Comparison of ENCODE assay signal across 10 mouse cellular contexts in the genomic region with DNA sequence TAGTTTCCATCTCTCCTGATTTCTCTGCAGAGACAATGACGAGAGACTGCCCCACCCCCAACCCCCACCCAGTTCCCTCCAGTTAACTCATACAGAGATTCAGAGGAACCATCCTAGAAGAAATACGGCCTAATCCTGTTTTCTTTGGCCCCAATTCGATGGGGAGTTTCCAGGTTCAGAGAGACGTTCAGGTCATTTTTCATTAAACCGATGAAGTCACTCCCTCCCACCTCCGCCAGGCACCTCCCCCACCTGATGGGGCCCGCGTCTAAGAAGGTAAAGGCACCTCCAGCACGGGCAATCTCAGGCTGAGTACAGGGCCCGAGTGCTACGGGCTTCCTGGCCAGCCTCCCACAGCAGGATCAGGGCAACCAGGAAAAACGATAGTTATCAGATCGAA. TPM values are rescaled to one million over a fixed set of nuclear protein-coding genes. Genes with fewer than 3 reads are reported as not detected.
A peak's percentile ranks its signal among the peaks of the same experiment; 100 is the strongest.
DNase-seq lines count a peak whose midpoint lies in the region; ATAC-seq and TF ChIP-seq lines count a peak whose summit lies in the region.
"Had no signal": no experiment of that assay in that cellular context is flagged by ENCODE, and none has a peak within 500 bp of the region (broad histone marks: within the 10 kb centered on the region; RNA-seq: fewer than 3 reads in every experiment).

No protein-coding gene starts in this region.

- no peak for TF ChIP-seq POLR2A in liver, adult 2 months (IDR thresholded peaks at IDR 0.05; ENCODE audit: extremely low read depth, insufficient read depth, low read length)
- no peak for TF ChIP-seq POLR2A in limb, embryonic 14.5 days (IDR thresholded peaks at IDR 0.05; ENCODE audit: borderline replicate concordance, extremely low read depth, insufficient read depth, insufficient read length)

- peaks cover 2% of the 10 kb centered on the region; the same call in 1 of the 2 replicates for H3K9me3 ChIP-seq in liver, postnatal 0 days (ENCODE audit: low read length)
- peaks cover 2% of the 10 kb centered on the region; the same call in 1 of the 2 replicates for H3K9me3 ChIP-seq in embryonic facial prominence, embryonic 10.5 days
- H3K9me3 ChIP-seq in forebrain, embryonic 12.5 days = no peaks in the 10 kb centered on the region
- no peaks in the 10 kb centered on the region for H3K9me3 ChIP-seq in limb, embryonic 14.5 days (ENCODE audit: control insufficient read depth, low read length)
- H3K9me3 ChIP-seq: heart, embryonic 10.5 days had no signal

- H3K27ac ChIP-seq in liver, adult 2 months (replicated peaks; ENCODE audit: insufficient read depth, low read depth, low read length) = no peak overlapping the region
- H3K27ac ChIP-seq in liver, postnatal 0 days (ENCODE audit: low read depth) = no peak overlapping the region
- peak overlapping the region; percentile 51 for H3K27ac ChIP-seq in embryonic facial prominence, embryonic 10.5 days (replicated peaks)
- H3K27ac ChIP-seq in forebrain, embryonic 12.5 days = peak overlapping the region; percentile 66
- H3K27ac ChIP-seq in limb, embryonic 14.5 days (replicated peaks; ENCODE audit: low read depth, low read length) = no peak overlapping the region
- H3K27ac ChIP-seq: heart, embryonic 10.5 days had no signal

- 9% methylated on average over 13 of the region's 13 CpGs for WGBS in liver, adult 2 months
- WGBS in liver, postnatal 0 days (ENCODE audit: insufficient replicate concordance) = 14% methylated on average over 13 of the region's 13 CpGs
- 7% methylated on average over 13 of the region's 13 CpGs for WGBS in embryonic facial prominence, embryonic 10.5 days
- 12% methylated on average over 13 of the region's 13 CpGs for WGBS in forebrain, embryonic 12.5 days
- 10% methylated on average over 13 of the region's 13 CpGs for WGBS in limb, embryonic 14.5 days

- H3K27me3 ChIP-seq in liver, adult 2 months (ENCODE audit: control insufficient read depth, insufficient read depth, low read length) = no peaks in the 10 kb centered on the region
- peaks cover 26% of the 10 kb centered on the region for H3K27me3 ChIP-seq in liver, postnatal 0 days (ENCODE audit: insufficient read depth, low read length)
- H3K27me3 ChIP-seq in embryonic facial prominence, embryonic 10.5 days (replicated peaks; ENCODE audit: low read depth, poor library complexity, severe bottlenecking) = 0 out of 2 replicates have a peak, but pooled peaks cover 4% of the 10 kb centered on the region
- no peaks in the 10 kb centered on the region for H3K27me3 ChIP-seq in forebrain, embryonic 12.5 days
- no peaks in the 10 kb centered on the region for H3K27me3 ChIP-seq in limb, embryonic 14.5 days (ENCODE audit: control insufficient read depth, insufficient read depth, low read length)

- DNase-seq in liver, adult 2 months (ENCODE audit: extremely low read depth, low read depth, low spot score) = peak; percentile 61
- no peak for DNase-seq in liver, postnatal 0 days
- peak; percentile 45 for DNase-seq in embryonic facial prominence, embryonic 10.5 days (ENCODE audit: low spot score)
- peak; percentile 34 for DNase-seq in limb, embryonic 14.5 days (ENCODE audit: low spot score)
- DNase-seq in thymus, postnatal 4 days = no peak
- DNase-seq in layer of hippocampus, adult 8-10 months (ENCODE audit: low spot score in 2 of 2) = no peak
- DNase-seq: right cerebral cortex, postnatal 25 days had no signal

- no peak for TF ChIP-seq CTCF in liver, adult 2 months (IDR thresholded peaks at IDR 0.05; ENCODE audit: low read depth, low read length)
- TF ChIP-seq CTCF in liver, postnatal 0 days (IDR thresholded peaks at IDR 0.05; ENCODE audit: low read depth) = no peak

- H3K36me3 ChIP-seq in liver, adult 2 months (ENCODE audit: control insufficient read depth, insufficient read depth, low read length) = no peaks in the 10 kb centered on the region
- no peaks in the 10 kb centered on the region for H3K36me3 ChIP-seq in liver, postnatal 0 days (replicated peaks; ENCODE audit: insufficient read depth, low read length)
- H3K36me3 ChIP-seq in embryonic facial prominence, embryonic 10.5 days (replicated peaks) = peaks cover 21% of the 10 kb centered on the region
- peaks cover 16% of the 10 kb centered on the region for H3K36me3 ChIP-seq in forebrain, embryonic 12.5 days (replicated peaks)
- H3K36me3 ChIP-seq in limb, embryonic 14.5 days (ENCODE audit: control insufficient read depth, insufficient read depth, low read length) = peaks cover 23% of the 10 kb centered on the region
- H3K36me3 ChIP-seq: heart, embryonic 10.5 days had no signal

- H3K79me2 ChIP-seq in liver, adult 2 months (ENCODE audit: control insufficient read depth, insufficient read depth, low read length) = no peaks in the 10 kb centered on the region

- no peak for TF ChIP-seq EP300 in liver, postnatal 0 days (IDR thresholded peaks at IDR 0.05; ENCODE audit: low read depth)

- 0 out of 2 replicates have a peak, but pooled peaks cover 2% of the 10 kb centered on the region for H3K4me1 ChIP-seq in liver, adult 2 months (ENCODE audit: control insufficient read depth, insufficient read depth, low read length)
- H3K4me1 ChIP-seq in liver, postnatal 0 days (ENCODE audit: insufficient read depth) = peaks cover 3% of the 10 kb centered on the region; the same call in 1 of the 2 replicates
- peaks cover 53% of the 10 kb centered on the region for H3K4me1 ChIP-seq in embryonic facial prominence, embryonic 10.5 days
- H3K4me1 ChIP-seq in forebrain, embryonic 12.5 days = peaks cover 35% of the 10 kb centered on the region
- H3K4me1 ChIP-seq in limb, embryonic 14.5 days (ENCODE audit: control insufficient read depth, insufficient read depth, low read length) = peaks cover 6% of the 10 kb centered on the region; the same call in 1 of the 2 replicates

- H3K4me2 ChIP-seq in liver, postnatal 0 days (ENCODE audit: low read depth, low read length) = no peak overlapping the region
- H3K4me2 ChIP-seq in forebrain, embryonic 12.5 days = peak overlapping the region; percentile 4; the same call in 1 of the 2 replicates
- peak overlapping the region; percentile 18 for H3K4me2 ChIP-seq in limb, embryonic 14.5 days (replicated peaks; ENCODE audit: low read depth, low read length, severe bottlenecking)

- H3K9ac ChIP-seq in liver, adult 2 months (ENCODE audit: low read depth, low read length) = no peak overlapping the region
- no peak overlapping the region for H3K9ac ChIP-seq in liver, postnatal 0 days (replicated peaks)
- no peak overlapping the region for H3K9ac ChIP-seq in forebrain, embryonic 12.5 days
- H3K9ac ChIP-seq in limb, embryonic 14.5 days (ENCODE audit: low read depth, low read length, severe bottlenecking) = no peak overlapping the region

- ATAC-seq in liver, postnatal 0 days = no peak
- ATAC-seq in forebrain, embryonic 12.5 days (ENCODE audit: low FRiP score) = no peak
- ATAC-seq in limb, embryonic 14.5 days (ENCODE audit: low FRiP score, low read depth) = no peak

- no peak overlapping the region for H3K4me3 ChIP-seq in liver, adult 2 months (ENCODE audit: insufficient read depth, low read depth, low read length)
- no peak overlapping the region for H3K4me3 ChIP-seq in liver, postnatal 0 days (ENCODE audit: low read depth, low read length)
- H3K4me3 ChIP-seq in embryonic facial prominence, embryonic 10.5 days = 0 out of 2 replicates have a peak overlapping the region, but pooled peaks have one; percentile 9
- H3K4me3 ChIP-seq in forebrain, embryonic 12.5 days (replicated peaks) = no peak overlapping the region
- no peak overlapping the region for H3K4me3 ChIP-seq in limb, embryonic 14.5 days (replicated peaks; ENCODE audit: low read length)
- H3K4me3 ChIP-seq: heart, embryonic 10.5 days had no signal

RNA-seq across cellular contexts. Expression of gene Sox9, which starts 6.3 kb away (rescaled TPM):
- 0.18 and 0.34 TPM in 2 replicates for total RNA-seq in liver, adult 2 months (2014; rRNA removed)
- 1.8 and 2.5 TPM in 2 replicates for polyA plus RNA-seq in liver, adult 2 months (2012; rRNA removed)
- 2.5 TPM in 2 replicates for polyA plus RNA-seq in liver, postnatal 0 days (2015; fragmentation: Nextera tagmentation; extraction: Ambion mirVana)
- polyA plus RNA-seq in embryonic facial prominence, embryonic 10.5 days (2016; fragmentation: Nextera tagmentation; extraction: Ambion mirVana) = 108 and 112 TPM in 2 replicates
- polyA plus RNA-seq in forebrain, embryonic 12.5 days (2016; fragmentation: Nextera tagmentation; extraction: Ambion mirVana) = 152 and 186 TPM in 2 replicates
- polyA plus RNA-seq in limb, embryonic 14.5 days (2012; rRNA removed) = 70.2 and 110 TPM in 2 replicates
- polyA plus RNA-seq in limb, embryonic 14.5 days (2014; fragmentation: Nextera tagmentation; extraction: Ambion mirVana) = 98.2 and 132 TPM in 2 replicates
- 10 to 100 TPM; 25.6 to 45.4 (median 32.4) TPM for total RNA-seq in layer of hippocampus, adult 8-10 months (2022)
- total RNA-seq: common myeloid progenitor, adult 5-6 weeks had no signal

Comparison
In these comparisons a context has a peak if more than half of its experiments do, and no peak if none do; other contexts are left out.
1. DNase-seq: peak in liver, adult 2 months (single experiment), embryonic facial prominence, embryonic 10.5 days (single experiment) and limb, embryonic 14.5 days (single experiment); none in liver, postnatal 0 days (single experiment), thymus, postnatal 4 days (single experiment) and layer of hippocampus, adult 8-10 months (0 of 2).
2. H3K27ac ChIP-seq: peak in embryonic facial prominence, embryonic 10.5 days (single experiment) and forebrain, embryonic 12.5 days (single experiment); none in liver, adult 2 months (single experiment), liver, postnatal 0 days (single experiment) and limb, embryonic 14.5 days (single experiment).
3. RNA of gene Sox9, which starts 6.3 kb away (polyA plus RNA-seq): 152 to 186 TPM in forebrain, embryonic 12.5 days, 108 to 112 TPM in embryonic facial prominence, embryonic 10.5 days and 70.2 to 132 TPM in limb, embryonic 14.5 days; 2.5 TPM in liver, postnatal 0 days and 1.8 to 2.5 TPM in liver, adult 2 months; every median in the first group is over 10 times any median in the second.